Mouse (Mus musculus) testis, postnatal 14 days (tissue): ENCODE data around the gene Slc35b2.

Experiments
- DNase-seq: peaks from one replicate; pipeline ENCODE4 v3.0.0; 2021; ENCODE audit warnings: low spot score

The Slc35b2 gene

DNA sequence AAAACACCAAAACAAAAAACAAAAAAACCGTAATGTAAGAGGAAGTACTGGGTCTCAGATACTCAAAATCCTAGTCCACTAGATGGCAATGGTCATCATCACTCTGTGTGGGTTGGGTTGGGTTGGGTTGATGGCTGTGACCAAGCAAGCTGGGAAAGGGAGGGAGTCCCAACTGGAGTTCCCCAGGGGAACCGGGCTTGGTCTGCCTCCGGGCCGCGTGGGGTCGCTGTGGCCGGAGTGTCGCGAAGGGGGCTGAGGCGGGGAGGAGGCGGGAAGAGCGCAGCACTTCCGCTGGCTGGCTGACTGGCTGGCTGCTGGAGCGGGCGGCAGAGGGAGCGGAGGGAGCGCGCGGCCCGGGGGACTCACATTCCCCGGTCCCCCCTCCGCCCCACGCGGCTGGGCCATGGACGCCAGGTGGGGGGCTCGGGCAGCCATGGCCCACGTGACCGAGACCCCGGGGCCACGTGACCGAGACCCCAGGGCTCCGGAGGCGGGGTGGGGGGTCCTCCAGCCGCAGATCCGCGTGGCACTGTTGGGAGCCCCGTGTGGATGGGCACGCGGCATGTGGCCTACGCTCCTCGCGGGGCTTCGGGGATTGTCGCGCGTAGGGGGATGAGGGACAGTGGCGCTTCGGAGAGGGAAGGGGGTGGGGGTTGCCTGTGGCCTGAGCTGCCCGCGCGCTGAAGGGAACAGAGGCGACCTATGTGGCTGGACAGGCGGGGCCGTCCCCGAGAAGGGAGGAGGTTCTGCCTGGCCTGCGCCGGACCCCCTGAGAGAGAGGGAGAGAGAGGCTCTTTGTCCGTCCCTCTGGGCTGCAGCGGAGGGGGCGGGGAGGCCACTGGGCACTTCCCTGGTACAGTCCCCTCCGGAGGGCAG is at the start of gene Slc35b2:
Gene Slc35b2, plus strand, starts transcription at position 220 of the 876 bp plus-strand sequence.
- peak; percentile 91 for DNase-seq

DNA sequence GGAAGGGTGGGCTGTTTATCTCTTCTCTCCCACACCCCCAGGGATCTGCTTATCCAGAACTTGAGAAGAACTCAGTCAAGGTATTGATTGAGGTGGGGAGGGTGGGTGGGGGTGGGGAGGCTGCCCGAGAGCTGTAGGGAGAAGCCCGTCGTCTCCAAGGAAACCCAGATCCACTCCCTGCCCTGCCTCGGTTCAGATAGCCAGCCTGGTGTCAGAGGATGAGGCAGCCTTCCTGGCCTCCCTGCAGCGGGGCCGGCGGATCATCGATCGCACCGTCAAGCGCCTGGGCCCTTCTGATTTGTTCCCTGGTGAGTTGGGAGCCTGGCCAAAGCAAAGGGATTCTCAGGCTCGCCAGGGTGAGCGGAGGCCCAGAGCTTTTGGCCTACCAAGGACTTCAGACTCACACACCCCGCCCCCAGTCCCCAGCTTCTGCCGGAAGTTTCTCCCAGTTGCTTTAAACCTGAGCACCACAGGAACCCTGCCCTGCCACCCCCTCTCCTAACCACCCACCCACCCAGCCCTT is 48.4 kb upstream of the Slc35b2 start:
- no peak for DNase-seq

- DNase-seq: no peak
Observed at GRCm38 (mm10) chr17:45515806-45516205, 47.9 kb upstream of the Slc35b2 start.

GRCm38 (mm10) chr17:45516488-45516887 is 47.2 kb upstream of the Slc35b2 start:
- peak; percentile 47 for DNase-seq

- DNase-seq: no peak
Observed at GRCm38 (mm10) chr17:45517135-45517534, 46.5 kb upstream of the Slc35b2 start.

- DNase-seq: no peak
Observed at GRCm38 (mm10) chr17:45517549-45518215, 46.0 kb upstream of the Slc35b2 start.

DNA sequence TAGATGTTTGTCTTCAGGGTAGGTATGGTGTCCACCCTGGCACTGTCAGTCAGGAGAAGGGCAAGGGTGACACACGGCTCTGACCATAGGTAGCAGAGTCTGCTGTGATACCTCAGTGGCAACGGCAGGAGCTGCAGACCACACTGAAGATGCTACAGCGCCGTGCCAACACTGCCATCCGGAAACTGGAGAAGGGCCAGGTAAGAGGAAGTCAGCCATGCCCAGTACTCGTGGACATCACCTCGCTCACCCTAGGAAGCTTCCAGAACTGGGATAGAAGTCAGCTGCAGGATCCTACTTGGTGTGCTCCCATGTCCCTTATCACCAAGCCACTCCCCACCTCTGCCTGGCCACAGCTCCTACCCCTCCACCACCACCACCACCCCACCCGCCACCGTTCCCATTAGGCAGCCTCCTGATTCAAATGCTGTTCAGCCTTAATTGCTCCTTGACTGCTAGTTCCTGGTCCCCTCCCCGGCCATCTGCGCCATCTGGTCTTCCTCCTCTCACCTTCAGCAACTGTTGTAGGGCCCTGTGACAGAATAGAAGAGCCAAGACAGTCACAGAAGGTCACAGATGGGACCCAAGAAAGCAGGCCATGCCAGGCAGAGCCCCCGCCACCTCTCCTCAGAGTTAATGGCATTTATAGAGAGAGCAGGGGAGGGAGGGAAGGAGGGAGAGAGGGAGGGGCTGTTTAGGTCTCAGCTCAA is 44.8 kb upstream of the Slc35b2 start:
- no peak for DNase-seq

- no peak for DNase-seq
Observed at GRCm38 (mm10) chr17:45520136-45520535, 43.5 kb upstream of the Slc35b2 start.

GRCm38 (mm10) chr17:45523263-45523662 is 40.4 kb upstream of the Slc35b2 start, which contains the start of gene Tcte1:
Gene Tcte1 (plus strand): TSS chr17:45523434.
- no peak for DNase-seq

- no peak for DNase-seq
Observed at GRCm38 (mm10) chr17:45524961-45525360, 38.7 kb upstream of the Slc35b2 start.

- DNase-seq: no peak
Observed at GRCm38 (mm10) chr17:45526571-45526970, 37.1 kb upstream of the Slc35b2 start.

- no peak for DNase-seq
Observed at GRCm38 (mm10) chr17:45530346-45530782, 33.3 kb upstream of the Slc35b2 start.

GRCm38 (mm10) chr17:45532896-45533295 is 30.8 kb upstream of the Slc35b2 start:
- DNase-seq: no peak

- DNase-seq: no peak
Observed at GRCm38 (mm10) chr17:45536264-45536663, 27.4 kb upstream of the Slc35b2 start.

DNA sequence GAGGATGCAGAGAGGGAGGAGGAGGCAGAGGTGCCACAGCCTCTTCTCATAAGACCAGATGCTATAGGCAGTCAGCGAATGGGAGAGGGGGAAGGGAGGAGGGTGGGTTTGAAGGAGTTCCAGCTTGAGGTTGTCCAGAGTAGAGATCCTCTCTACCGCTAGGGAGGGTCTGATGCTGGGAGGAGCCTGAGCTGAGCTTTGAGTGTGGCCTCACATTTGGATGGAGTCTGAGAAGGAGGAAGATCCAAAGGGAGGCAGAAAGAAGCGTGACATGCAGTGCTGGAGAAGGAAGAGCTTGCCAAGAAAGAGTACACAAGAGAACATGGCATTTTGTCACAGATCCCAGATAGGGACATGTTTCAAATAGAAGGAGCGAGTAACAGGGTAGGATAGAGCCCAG is 25.3 kb upstream of the Slc35b2 start:
- DNase-seq: no peak

DNA sequence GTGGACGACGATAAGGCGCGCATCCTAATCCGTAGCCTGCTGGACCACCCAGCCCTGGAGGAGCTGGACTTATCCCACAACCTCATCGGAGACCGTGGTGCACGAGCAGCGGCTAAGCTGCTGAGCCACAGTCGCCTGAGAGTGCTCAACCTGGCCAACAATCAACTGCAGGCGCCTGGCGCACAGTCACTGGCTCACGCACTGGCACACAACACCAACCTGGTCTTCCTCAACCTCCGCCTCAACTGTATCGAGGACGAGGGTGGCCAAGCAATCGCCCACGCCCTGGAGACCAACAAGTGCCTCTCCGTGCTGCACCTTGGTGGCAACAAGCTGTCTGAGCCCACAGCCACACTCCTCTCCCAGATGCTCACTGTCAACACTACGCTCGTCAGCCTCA is 24.0 kb upstream of the Slc35b2 start:
- DNase-seq: no peak

DNA sequence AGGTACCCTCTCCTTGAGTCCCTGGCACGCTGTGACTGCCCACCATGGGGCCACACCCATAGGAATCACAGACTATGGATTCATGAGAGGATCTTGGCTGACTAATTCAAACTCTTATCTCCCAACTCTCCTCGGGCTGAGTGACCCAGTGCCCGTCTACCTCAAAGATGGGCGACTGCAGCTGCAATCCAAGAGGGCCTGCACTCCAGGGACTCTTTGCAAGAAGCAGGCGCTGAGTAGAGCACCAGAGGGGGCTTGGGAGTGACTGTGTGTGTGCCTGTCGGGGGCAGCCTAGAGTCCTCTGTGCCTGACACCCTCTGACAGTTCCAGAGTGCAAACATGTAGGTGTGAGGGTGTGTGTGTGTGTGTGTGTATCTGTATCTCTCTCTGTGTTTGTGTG is 21.5 kb upstream of the Slc35b2 start:
- no peak for DNase-seq

DNA sequence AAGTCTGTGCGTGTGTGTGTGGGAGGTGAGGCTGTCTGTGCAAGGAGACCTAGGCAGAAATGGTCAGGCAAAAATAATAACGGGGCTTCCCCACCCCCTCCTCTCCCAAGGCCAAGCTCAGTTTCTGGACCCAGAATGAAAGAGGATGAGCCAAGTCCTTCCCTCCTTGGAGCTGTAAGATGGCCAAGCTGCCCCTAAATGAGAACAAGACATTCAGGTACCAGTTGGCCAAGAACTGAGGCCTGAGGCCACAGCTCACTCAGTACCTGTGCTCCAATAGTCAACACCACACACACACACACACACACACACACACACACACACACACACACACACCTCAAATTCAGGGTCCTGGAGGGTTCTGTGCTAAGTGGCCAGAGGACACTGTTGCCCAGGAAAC is 21.0 kb upstream of the Slc35b2 start:
- no peak for DNase-seq

- DNase-seq: no peak
Observed at GRCm38 (mm10) chr17:45543115-45543514, 20.6 kb upstream of the Slc35b2 start.

DNA sequence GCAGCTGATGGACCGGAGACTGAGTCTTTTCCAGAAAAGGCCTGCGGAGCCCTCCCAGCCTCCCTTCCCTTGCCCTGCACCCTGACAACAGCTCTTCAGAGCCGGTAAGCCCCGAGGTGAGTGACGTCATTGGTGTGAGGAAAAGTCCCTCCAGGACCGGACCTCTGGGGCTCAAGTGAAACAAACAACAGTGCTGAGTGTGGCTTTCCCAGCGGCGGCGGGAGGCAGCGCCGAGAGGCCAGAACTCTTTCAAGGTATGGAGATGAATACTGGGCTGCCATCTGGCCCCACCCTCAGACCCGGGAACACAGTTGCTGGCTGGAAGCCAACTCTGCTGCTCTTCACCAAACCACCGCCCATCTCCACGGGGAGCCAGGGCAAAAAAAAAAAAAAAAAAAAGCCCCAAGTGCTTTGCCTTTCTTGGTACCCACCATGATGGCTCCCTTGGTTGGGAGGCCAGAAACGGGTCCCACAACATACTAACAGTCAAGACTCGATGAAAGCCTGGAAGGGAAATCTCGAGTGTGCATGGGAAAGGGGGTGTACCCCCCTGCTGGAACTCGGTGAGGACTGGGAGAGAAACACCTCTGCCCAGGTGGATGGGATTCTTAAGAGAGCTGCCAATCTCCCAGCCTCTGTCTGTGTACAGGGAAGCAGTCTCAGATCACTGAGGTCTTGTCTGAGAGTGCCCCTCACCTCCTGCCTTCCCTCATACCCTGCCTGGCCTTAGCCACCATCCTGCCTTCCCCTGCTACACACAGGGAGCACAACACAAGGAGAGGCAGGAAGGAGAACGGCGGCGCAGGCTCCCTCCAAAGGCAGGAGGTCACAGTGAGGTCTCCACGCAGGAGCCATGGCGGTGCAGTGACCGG is 19.4 kb upstream of the Slc35b2 start:
- no peak for DNase-seq

DNA sequence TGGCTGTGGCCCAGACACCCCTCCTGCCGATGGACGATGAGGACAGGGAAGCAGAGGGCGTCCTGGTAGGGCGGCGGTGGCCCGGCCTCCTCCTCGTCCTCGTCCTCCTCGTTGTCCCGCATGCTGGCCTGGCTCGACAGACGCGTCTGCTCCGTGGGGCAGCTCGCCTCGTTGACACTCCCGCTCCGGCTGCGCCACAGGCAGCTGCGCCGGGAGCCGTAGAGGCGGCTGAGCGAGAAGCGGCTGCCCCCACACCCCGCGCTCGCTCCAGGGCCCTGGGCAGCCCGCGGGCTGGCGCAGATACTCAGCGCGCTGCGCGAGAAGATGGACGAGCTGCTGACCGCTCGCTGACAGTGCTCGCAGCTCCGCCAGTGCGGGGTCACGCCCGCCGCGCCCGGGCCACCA is 18.8 kb upstream of the Slc35b2 start:
- no peak for DNase-seq
